Mouse (Mus musculus) fibroblast of lung, adult 2 months (primary cell): Measurements from ENCODE around the gene Fcor.
A peak's percentile ranks its signal among the peaks of the same experiment; 100 is the strongest.

Experiments used
- DNase-seq: peaks from one replicate; pipeline ENCODE4 v3.0.0-alpha.2; 2011; ENCODE audit warnings: low read depth

Fcor gene

GRCm38 (mm10) chr8:3674671-3675070 lies 2.5 kb upstream of the Fcor start:
- DNase-seq: no peak

- no peak for DNase-seq
Observed at GRCm38 (mm10) chr8:3670388-3670787, 1.8 kb downstream of the Fcor start.

- no peak for DNase-seq
Observed at GRCm38 (mm10) chr8:3665507-3665906, 6.7 kb downstream of the Fcor start, which contains the start of gene Mcemp1. Gene Mcemp1 (plus strand): TSS chr8:3665754.

GRCm38 (mm10) chr8:3664405-3664804 lies 7.8 kb downstream of the Fcor start:
- no peak for DNase-seq

GRCm38 (mm10) chr8:3660889-3661288 lies 11.3 kb downstream of the Fcor start:
- DNase-seq: no peak

GRCm38 (mm10) chr8:3656725-3657381 lies 15.3 kb downstream of the Fcor start:
- no peak for DNase-seq

GRCm38 (mm10) chr8:3655526-3655925 lies 16.6 kb downstream of the Fcor start, which contains the start of gene Retn:
Gene Retn (plus strand): TSS chr8:3655770.
- DNase-seq: no peak

GRCm38 (mm10) chr8:3654726-3655508 lies 17.2 kb downstream of the Fcor start:
- DNase-seq: no peak

- DNase-seq: no peak
Observed at GRCm38 (mm10) chr8:3652845-3653244, 19.3 kb downstream of the Fcor start.

GRCm38 (mm10) chr8:3648990-3649389 lies 23.2 kb downstream of the Fcor start:
- no peak for DNase-seq

- DNase-seq: no peak
Observed at GRCm38 (mm10) chr8:3648268-3648667, 23.9 kb downstream of the Fcor start.

- DNase-seq: no peak
Observed at GRCm38 (mm10) chr8:3647561-3647960, 24.6 kb downstream of the Fcor start.

GRCm38 (mm10) chr8:3646824-3647531 lies 25.2 kb downstream of the Fcor start:
- no peak for DNase-seq

- no peak for DNase-seq
Observed at GRCm38 (mm10) chr8:3645804-3646203, 26.4 kb downstream of the Fcor start.

GRCm38 (mm10) chr8:3631478-3631875 lies 40.7 kb downstream of the Fcor start:
- DNase-seq: no peak

GRCm38 (mm10) chr8:3630647-3631477 lies 41.3 kb downstream of the Fcor start, which contains the start of gene Stxbp2:
Gene Stxbp2 (plus strand): TSS chr8:3630955.
- peak; percentile 17 for DNase-seq

GRCm38 (mm10) chr8:3628014-3628413 lies 44.1 kb downstream of the Fcor start:
- no peak for DNase-seq

- DNase-seq: no peak
Observed at GRCm38 (mm10) chr8:3626971-3627370, 45.2 kb downstream of the Fcor start.

- no peak for DNase-seq
Observed at GRCm38 (mm10) chr8:3625445-3625844, 46.7 kb downstream of the Fcor start, which contains the start of gene Pcp2. Gene Pcp2 (minus strand): TSS chr8:3625545.

GRCm38 (mm10) chr8:3622119-3622518 lies 50.0 kb downstream of the Fcor start:
- DNase-seq: no peak

- DNase-seq: peak; percentile 100
Observed at GRCm38 (mm10) chr8:3621199-3621970, 50.8 kb downstream of the Fcor start, which contains the start of the genes Xab2 and Pet100. Gene Xab2 (minus strand): TSS chr8:3621316. Gene Pet100 (plus strand): TSS chr8:3621548.
